Mouse (Mus musculus) small intestine, adult 10 weeks (tissue): ENCODE data around the gene Vmn1r28. TPM values are rescaled to one million over a fixed set of nuclear protein-coding genes. Genes with fewer than 3 reads are reported as not detected.

Experiments used
- polyA plus RNA-seq: library from polyadenylated mRNA; stranded (reverse); fragments of 350-450 nt; fragmentation: Illumina TruSeq; extraction: RNeasy Lipid Tissue Mini Kit (QIAGEN cat#74804); gene quantifications from one replicate; pipeline ENCODE4 v1.2.3, GENCODE M21; 2014; ENCODE audit warnings: low replicate concordance

Gene Vmn1r28
- polyA plus RNA-seq = not detected

DNA sequence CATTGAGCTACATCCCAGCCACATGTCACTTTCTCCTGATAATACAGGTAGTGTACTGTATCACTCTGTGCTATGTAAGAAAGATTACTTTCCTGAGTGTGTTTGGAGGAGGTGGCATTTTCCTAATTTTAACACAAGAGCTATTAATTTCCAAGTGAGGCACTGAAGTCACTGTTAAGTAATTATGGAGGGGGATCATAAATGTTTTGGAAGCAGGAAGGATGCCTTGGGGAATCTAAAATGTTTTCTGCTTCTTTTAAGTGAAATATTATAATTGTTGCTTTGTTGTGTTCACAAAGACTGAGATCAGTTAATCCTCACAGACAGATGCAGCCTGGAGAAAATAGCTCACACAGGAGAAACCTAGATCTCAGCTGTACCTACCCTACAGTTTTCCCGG, at the start of gene Vmn1r28:
Gene Vmn1r28, plus strand, starts transcription at position 301 of the 400 bp plus-strand sequence.

DNA sequence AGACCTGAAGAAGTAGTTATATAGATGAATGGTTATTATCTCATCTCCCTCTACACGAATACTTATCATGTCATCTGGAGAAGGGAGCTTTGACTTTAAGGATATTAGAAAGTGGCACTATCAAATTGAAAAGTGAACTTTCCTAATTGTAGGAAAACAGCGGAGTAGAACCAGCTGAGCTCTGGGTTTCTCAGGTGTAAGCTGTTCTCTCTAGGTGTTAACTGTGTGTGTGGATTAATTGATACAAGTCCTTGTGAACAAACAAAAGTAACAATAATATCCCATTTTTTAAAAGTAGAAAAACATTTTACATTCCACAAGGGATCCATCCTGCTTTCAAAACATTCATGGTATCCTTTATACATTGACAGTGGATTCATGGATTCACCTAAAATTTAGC, 43.1 kb upstream of the Vmn1r28 start, which contains the start of gene Vmn1r27:
Gene Vmn1r27, minus strand, starts transcription at position 101 of the 400 bp plus-strand sequence.

DNA sequence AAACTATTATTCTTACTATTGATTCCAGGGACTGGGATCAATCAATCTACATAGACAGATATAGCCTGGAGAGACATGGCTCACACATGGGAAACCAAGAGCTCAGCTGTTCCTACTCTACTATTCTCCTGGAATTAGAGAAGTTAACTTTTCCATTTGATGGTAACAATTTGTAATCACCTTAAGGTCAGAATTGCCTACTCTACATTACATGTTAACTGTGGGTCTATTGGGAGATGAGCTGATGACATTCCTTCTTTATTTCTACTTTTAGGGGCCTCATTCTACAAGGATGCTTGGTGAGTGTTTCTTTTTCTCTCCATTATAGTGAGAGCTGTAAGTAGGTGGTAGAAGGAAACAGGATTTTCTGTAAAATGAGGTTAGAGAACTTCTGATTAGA, 39.4 kb downstream of the Vmn1r28 start, which contains the start of gene Vmn1r29:
Gene Vmn1r29, plus strand, starts transcription at position 301 of the 400 bp plus-strand sequence.

Other genes starting within 250 kb of the Vmn1r28 start
- gene Vmn1r26, start 246.9 kb upstream of the Vmn1r28 start, polyA plus RNA-seq = not detected
- not detected for gene Vmn1r27, start 43.2 kb upstream of the Vmn1r28 start, polyA plus RNA-seq
- gene Vmn1r29, start 39.5 kb downstream of the Vmn1r28 start, polyA plus RNA-seq = not detected
- not detected for gene Vmn1r30, start 181.3 kb downstream of the Vmn1r28 start, polyA plus RNA-seq
- not detected for gene Vmn1r31, start 213.3 kb downstream of the Vmn1r28 start, polyA plus RNA-seq